Mouse (Mus musculus): ENCODE data around the gene C2. TPM values are rescaled to one million over a fixed set of nuclear protein-coding genes. Genes with fewer than 3 reads are reported as not detected.
"Not testable (repeated sequence)": the region's sequence is repeated elsewhere in the genome, so short reads cannot be mapped to it uniquely, and the experiment has no call there.

The C2 gene
- polyA plus RNA-seq, 1 experiment from 2014 or later, result 0.84 TPM

- Histone ChIP-seq H3K36me3 (peaks cover 71% of the 10 kb centered on the region), H3K9ac (peak overlapping the region; percentile 33; the same call in 1 of the 2 replicates), H3K4me3 (no peak overlapping the region), H3K27ac (replicated peaks) (no peak overlapping the region), H3K27me3 (replicated peaks) (no peaks in the 10 kb centered on the region), H3K4me1 (peaks cover 9% of the 10 kb centered on the region), H3K9me3 (no peaks in the 10 kb centered on the region), H3K4me2 (no peak overlapping the region)
- no peak for ATAC-seq (ENCODE audit: extremely low read depth, insufficient number of reproducible peaks, low FRiP score, low TSS enrichment)
- WGBS, result 88% methylated on average over 9 of the region's 9 CpGs
These were observed 4.8 kb upstream of the C2 start for GRCm38 (mm10) chr17:34902895-34903294.

DNA sequence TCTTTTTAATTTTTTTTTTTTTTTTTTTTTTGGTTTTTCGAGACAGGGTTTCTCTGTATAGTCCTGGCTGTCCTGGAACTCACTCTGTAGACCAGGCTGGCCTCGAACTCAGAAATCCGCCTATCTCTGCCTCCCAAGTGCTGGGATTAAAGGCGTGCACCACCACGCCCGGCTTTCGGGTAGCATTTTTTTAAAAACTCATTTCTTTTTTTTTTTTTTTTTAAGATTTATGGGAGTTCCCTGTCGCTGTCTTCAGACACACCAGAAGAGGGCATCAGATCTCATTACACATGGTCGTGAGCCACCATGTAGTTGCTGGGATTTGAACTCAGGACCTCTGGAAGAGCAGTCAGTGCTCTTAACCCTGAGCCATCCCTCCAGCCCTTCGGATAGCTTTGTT lies 3.9 kb upstream of the C2 start:
- Histone ChIP-seq H3K36me3 (peaks cover 62% of the 10 kb centered on the region), H3K4me1 (peaks cover 18% of the 10 kb centered on the region)
- not testable (repeated sequence) for H3K27me3 ChIP-seq (replicated peaks); H3K9me3 ChIP-seq; ATAC-seq (ENCODE audit: extremely low read depth, insufficient number of reproducible peaks, low FRiP score, low TSS enrichment); H3K4me3 ChIP-seq; H3K4me2 ChIP-seq; H3K9ac ChIP-seq; H3K27ac ChIP-seq (replicated peaks)
- 85% methylated on average over 9 of the region's 10 CpGs for WGBS

DNA sequence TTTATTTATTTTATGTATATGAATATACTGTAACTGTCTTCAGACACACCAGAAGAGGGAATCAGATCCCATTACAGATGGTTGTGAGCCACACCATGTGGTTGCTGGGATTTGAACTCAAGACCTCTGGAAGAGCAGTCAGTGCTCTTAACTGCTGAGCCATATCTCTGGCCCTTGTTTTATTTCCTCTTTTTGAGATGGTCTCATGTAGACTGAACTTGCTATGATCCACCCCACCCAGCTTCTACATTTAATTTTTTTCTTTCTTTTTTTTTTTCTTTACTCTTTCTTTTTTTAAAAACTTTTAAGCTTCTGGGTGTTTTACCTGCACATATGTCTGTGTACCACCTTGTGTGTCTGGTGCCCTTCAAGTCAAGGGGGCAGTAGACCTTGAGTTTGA lies 2.8 kb upstream of the C2 start:
- H3K9me3 ChIP-seq; H3K27ac ChIP-seq (replicated peaks); H3K9ac ChIP-seq; H3K4me2 ChIP-seq; H3K27me3 ChIP-seq (replicated peaks); H3K4me3 ChIP-seq; ATAC-seq (ENCODE audit: extremely low read depth, insufficient number of reproducible peaks, low FRiP score, low TSS enrichment): not testable (repeated sequence)
- H3K36me3 ChIP-seq, result peaks cover 58% of the 10 kb centered on the region
- peaks cover 29% of the 10 kb centered on the region for H3K4me1 ChIP-seq

GRCm38 (mm10) chr17:34899890-34900243 lies 1.8 kb upstream of the C2 start:
- H3K4me1 ChIP-seq, result peaks cover 39% of the 10 kb centered on the region
- peak overlapping the region; percentile 99 for H3K9ac ChIP-seq
- H3K36me3 ChIP-seq, result peaks cover 50% of the 10 kb centered on the region
- peak overlapping the region; percentile 95 for H3K4me3 ChIP-seq
- peak overlapping the region; percentile 96 for H3K27ac ChIP-seq (replicated peaks)
- peak overlapping the region; percentile 85 for H3K4me2 ChIP-seq
- no peak for ATAC-seq (ENCODE audit: extremely low read depth, insufficient number of reproducible peaks, low FRiP score, low TSS enrichment)
- 8% methylated on average over 5 of the region's 5 CpGs for WGBS
- H3K9me3 ChIP-seq, result no peaks in the 10 kb centered on the region
- no peaks in the 10 kb centered on the region for H3K27me3 ChIP-seq (replicated peaks)

DNA sequence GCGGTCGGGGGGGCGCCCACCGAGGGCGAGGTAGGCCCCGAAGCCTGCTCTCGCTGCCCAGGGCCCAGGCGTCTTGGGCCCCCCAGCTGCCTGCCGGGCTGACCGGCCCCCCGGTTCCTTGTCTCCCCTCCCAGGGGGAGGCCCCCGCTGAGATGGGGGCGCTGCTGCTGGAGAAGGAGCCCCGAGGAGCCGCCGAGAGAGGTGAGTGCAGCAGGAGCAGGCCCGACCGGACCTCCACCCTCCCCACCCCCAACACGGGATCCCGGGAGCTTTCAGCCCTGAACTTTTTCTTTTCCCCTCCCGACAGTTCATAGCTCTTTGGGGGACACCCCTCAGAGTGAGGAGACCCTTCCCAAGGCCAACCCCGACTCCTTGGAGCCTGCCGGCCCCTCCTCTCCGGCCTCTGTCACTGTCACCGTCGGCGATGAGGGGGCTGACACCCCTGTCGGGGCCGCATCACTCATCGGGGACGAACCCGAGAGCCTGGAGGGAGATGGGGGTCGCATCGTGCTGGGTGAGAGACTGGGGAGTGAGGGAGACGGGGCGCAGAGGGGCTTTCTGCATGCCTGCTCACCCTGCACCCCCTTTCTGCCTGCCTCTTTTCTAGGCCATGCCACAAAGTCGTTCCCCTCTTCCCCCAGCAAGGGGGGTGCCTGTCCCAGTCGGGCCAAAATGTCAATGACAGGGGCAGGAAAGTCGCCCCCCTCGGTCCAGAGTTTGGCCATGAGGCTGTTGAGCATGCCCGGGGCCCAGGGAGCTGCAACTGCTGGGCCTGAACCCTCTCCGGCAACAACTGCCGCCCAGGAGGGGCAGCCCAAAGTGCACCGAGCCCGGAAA lies 1.2 kb upstream of the C2 start:
- Histone ChIP-seq H3K27ac (replicated peaks) (peak overlapping the region; percentile 96), H3K4me2 (peak overlapping the region; percentile 85), H3K4me1 (peaks cover 39% of the 10 kb centered on the region), H3K9me3 (no peaks in the 10 kb centered on the region), H3K9ac (peak overlapping the region; percentile 99), H3K4me3 (peak overlapping the region; percentile 95), H3K36me3 (peaks cover 44% of the 10 kb centered on the region), H3K27me3 (replicated peaks) (no peaks in the 10 kb centered on the region)
- WGBS, result under 1% methylated on average over 38 of the region's 45 CpGs
- no peak for ATAC-seq (ENCODE audit: extremely low read depth, insufficient number of reproducible peaks, low FRiP score, low TSS enrichment)

DNA sequence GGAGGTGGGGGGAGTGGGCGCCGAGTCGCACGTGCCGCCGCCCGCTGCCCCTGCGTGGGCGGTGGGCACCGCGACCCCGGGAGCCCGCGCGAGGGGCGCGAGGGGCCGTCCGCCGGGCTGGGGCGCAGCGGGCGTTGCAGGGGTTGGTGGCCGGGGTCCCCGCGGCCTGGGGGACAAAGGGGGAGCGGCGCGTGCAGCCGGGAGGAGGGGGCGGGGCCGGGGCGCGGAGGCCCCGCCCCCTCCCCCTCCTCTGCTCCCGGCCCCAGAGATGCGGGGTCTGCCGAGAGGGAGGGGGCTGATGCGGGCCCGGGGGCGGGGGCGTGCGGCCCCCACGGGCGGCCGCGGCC lies 614 bp upstream of the C2 start:
- no peak for ATAC-seq (ENCODE audit: extremely low read depth, insufficient number of reproducible peaks, low FRiP score, low TSS enrichment)

DNA sequence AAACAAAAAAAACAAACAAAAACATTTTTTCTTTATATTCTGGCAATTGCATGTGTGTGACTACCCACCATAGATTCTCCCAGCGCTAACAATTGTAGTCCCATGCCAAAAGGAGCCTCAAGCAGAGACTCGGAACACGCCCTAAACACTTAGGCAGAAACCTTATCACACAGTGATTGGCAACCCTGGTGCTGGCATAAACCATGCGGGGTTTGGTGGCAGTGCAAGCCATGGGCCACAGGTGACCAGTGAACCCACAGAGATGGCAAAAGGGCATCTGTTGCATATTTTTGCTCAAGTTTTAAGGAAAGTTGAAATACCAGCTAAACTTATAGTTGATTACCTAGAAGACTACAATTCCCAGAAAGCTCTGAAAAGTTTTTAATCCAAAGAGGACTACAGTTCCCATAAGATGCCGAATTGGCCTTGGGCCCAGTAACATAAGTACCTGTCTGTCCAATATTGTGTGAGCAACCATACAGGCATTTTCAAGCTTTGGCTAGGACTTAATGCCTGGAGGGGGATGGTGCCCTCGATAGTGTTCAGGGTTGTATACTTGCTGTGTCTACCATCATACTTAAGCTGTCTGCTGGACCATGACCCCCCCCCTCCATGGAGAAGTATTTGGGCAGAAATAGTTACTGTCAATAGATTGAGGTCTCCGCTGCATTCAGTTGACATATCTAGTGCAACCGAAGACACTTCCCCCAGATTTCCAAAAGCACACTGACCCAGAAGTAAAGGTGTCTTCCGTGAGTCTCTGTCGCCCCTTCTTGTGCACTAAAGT lies 499 bp downstream of the C2 start:
- ATAC-seq (ENCODE audit: extremely low read depth, insufficient number of reproducible peaks, low FRiP score, low TSS enrichment), result no peak
- peak overlapping the region; percentile 96 for H3K27ac ChIP-seq (replicated peaks)
- H3K4me2 ChIP-seq, result peak overlapping the region; percentile 85
- peaks cover 46% of the 10 kb centered on the region for H3K4me1 ChIP-seq
- H3K27me3 ChIP-seq (replicated peaks), result no peaks in the 10 kb centered on the region
- H3K36me3 ChIP-seq, result peaks cover 27% of the 10 kb centered on the region
- H3K9me3 ChIP-seq, result no peaks in the 10 kb centered on the region
- 11% methylated on average over 10 of the region's 10 CpGs for WGBS
- peak overlapping the region; percentile 99 for H3K9ac ChIP-seq
- peak overlapping the region; percentile 95 for H3K4me3 ChIP-seq

More for the DNA sequence above, 614 bp upstream of the C2 start:
- Histone ChIP-seq H3K4me3 (peak overlapping the region; percentile 95), H3K27me3 (replicated peaks) (no peaks in the 10 kb centered on the region), H3K4me1 (peaks cover 42% of the 10 kb centered on the region), H3K4me2 (peak overlapping the region; percentile 85), H3K9ac (peak overlapping the region; percentile 99), H3K9me3 (no peaks in the 10 kb centered on the region), H3K27ac (replicated peaks) (peak overlapping the region; percentile 96), H3K36me3 (peaks cover 38% of the 10 kb centered on the region)
- under 1% methylated on average over 20 of the region's 47 CpGs for WGBS

GRCm38 (mm10) chr17:34896366-34896765 lies 1.7 kb downstream of the C2 start:
- Histone ChIP-seq H3K36me3 (peaks cover 15% of the 10 kb centered on the region), H3K4me3 (0 out of 2 replicates have a peak overlapping the region, but pooled peaks have one; percentile 2), H3K9me3 (no peaks in the 10 kb centered on the region), H3K9ac (no peak overlapping the region), H3K4me2 (0 out of 2 replicates have a peak overlapping the region, but pooled peaks have one; percentile 2), H3K27me3 (replicated peaks) (no peaks in the 10 kb centered on the region), H3K27ac (replicated peaks) (no peak overlapping the region), H3K4me1 (peaks cover 46% of the 10 kb centered on the region)
- no peak for ATAC-seq (ENCODE audit: extremely low read depth, insufficient number of reproducible peaks, low FRiP score, low TSS enrichment)
- WGBS, result 85% methylated on average over 17 of the region's 17 CpGs

DNA sequence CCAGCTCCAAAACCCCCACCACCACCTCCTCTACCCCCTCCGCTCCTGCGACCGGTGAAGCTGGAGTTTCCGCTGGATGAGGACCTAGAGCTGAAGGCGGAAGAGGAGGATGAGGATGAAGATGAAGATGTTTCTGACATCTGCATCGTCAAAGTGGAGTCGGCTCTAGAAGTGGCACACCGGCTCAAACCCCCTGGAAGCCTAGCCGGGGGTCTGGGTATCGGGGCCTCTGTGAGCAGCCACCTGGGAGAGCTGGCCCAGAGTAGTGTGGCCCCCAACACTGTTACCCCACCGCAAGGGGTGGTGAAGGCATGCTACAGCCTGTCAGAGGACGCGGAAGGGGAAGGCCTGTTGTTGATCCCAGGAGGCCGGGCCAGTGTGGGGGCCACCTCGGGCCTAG lies 2.3 kb downstream of the C2 start:
- H3K9me3 ChIP-seq, result no peaks in the 10 kb centered on the region
- peak overlapping the region; percentile 88; the same call in 1 of the 2 replicates for H3K27ac ChIP-seq (replicated peaks)
- H3K4me2 ChIP-seq, result peak overlapping the region; percentile 93
- H3K4me3 ChIP-seq, result peak overlapping the region; percentile 93
- peaks cover 46% of the 10 kb centered on the region for H3K4me1 ChIP-seq
- H3K36me3 ChIP-seq, result peaks cover 9% of the 10 kb centered on the region
- H3K27me3 ChIP-seq (replicated peaks), result no peaks in the 10 kb centered on the region
- peak overlapping the region; percentile 93 for H3K9ac ChIP-seq
- 94% methylated on average over 15 of the region's 15 CpGs for WGBS
- ATAC-seq (ENCODE audit: extremely low read depth, insufficient number of reproducible peaks, low FRiP score, low TSS enrichment), result no peak

DNA sequence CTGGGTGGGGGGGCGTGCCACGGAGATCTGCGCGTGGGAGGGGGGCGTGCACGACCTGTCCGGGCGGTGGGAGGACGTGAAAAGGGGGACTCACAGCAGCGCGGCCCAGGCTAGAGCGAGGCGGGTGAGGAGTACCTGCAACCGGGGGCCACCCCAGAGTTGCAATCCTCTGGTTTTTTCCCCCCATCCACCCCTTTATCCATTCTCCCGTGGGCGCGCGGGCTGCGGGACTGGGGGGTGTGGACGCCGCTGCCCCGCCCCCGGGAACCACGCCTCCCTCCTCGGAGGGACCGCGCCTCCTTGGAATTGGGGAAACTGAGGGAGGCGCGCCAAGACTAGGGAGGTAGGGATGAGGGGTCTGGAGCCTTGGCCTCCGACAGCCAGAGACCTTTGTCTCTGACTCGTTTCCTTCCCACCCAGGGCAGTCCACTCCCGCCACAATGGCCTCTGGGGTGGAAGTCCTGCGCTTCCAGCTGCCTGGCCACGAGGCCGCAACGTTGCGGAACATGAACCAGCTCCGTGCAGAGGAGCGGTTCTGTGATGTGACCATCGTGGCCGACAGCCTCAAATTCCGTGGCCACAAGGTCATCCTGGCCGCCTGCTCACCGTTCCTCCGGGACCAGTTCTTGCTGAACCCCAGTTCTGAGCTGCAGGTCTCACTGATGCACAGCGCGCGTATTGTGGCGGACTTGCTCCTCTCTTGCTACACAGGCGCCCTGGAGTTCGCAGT lies 3.1 kb downstream of the C2 start:
- no peak for ATAC-seq (ENCODE audit: extremely low read depth, insufficient number of reproducible peaks, low FRiP score, low TSS enrichment)
- peak overlapping the region; percentile 88 for H3K27ac ChIP-seq (replicated peaks)
- H3K9me3 ChIP-seq, result no peaks in the 10 kb centered on the region
- H3K9ac ChIP-seq, result peak overlapping the region; percentile 93
- peaks cover 40% of the 10 kb centered on the region for H3K4me1 ChIP-seq
- 12% methylated on average over 42 of the region's 51 CpGs for WGBS
- H3K4me2 ChIP-seq, result peak overlapping the region; percentile 93
- H3K36me3 ChIP-seq, result peaks cover 9% of the 10 kb centered on the region
- H3K27me3 ChIP-seq (replicated peaks), result no peaks in the 10 kb centered on the region
- peak overlapping the region; percentile 93 for H3K4me3 ChIP-seq

DNA sequence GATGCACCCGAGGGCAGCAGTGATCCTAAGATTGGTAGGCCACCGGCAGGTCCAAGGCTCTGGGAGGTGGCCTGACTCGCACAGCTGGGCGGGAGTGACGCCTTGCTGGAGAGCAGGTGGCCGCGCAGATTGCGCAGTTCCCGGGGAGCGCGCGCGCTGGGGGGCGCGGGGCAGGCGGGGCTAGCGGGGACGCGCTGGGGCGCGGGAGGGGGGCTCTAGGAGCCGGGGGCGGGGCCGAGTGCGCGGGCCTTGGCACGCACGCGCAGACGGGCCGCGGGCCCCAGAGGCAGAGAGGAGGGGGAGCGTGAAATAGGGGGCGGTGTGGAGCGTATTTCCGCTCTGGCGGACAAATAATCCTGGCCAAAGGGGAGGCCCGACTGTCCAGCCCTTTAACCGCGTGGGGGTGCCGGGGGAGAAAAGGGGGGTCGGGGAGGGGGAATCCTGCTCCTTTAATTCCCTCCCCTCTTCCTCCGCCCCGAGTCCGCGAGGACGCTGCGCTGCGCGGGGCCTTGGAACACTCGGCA lies 3.9 kb downstream of the C2 start:
- H3K27me3 ChIP-seq (replicated peaks), result no peaks in the 10 kb centered on the region
- H3K9ac ChIP-seq, result peak overlapping the region; percentile 93
- H3K4me3 ChIP-seq, result peak overlapping the region; percentile 93
- peaks cover 38% of the 10 kb centered on the region for H3K4me1 ChIP-seq
- peak; percentile 81 for ATAC-seq (ENCODE audit: extremely low read depth, insufficient number of reproducible peaks, low FRiP score, low TSS enrichment)
- H3K27ac ChIP-seq (replicated peaks), result peak overlapping the region; percentile 88
- H3K9me3 ChIP-seq, result no peaks in the 10 kb centered on the region
- WGBS, result 1% methylated on average over 33 of the region's 51 CpGs
- peaks cover 9% of the 10 kb centered on the region for H3K36me3 ChIP-seq
- H3K4me2 ChIP-seq, result peak overlapping the region; percentile 93
